Mouse (Mus musculus) neural tube, embryonic 14.5 days (tissue): ENCODE measurements around the gene Efhd1. TPM values are rescaled to one million over a fixed set of nuclear protein-coding genes. Genes with fewer than 3 reads are reported as not detected.

ENCODE experiments used
- ATAC-seq: fragments of 200-750 bp; cut with Nextera tagmentation; 2 replicates; pipeline ENCODE4 v1.8.0; 2017; ENCODE audit warnings: low read depth, mild to moderate bottlenecking, moderate TSS enrichment, moderate library complexity
- H3K27ac ChIP-seq: fragments of 300-500 bp; sonication (generic); 2 replicates; pipeline ENCODE4 v1.5.1; 2014; ENCODE audit warnings: low read depth, mild to moderate bottlenecking, control low read depth, low read length, moderate library complexity, mixed read lengths
- H3K27me3 ChIP-seq: fragments of 300-500 bp; sonication (generic); 2 replicates; pipeline ENCODE4 v1.6.1; 2014; ENCODE audit warnings: low read length; ENCODE audit not compliant: control insufficient read depth, insufficient read depth
- H3K36me3 ChIP-seq: fragments of 300-500 bp; sonication (generic); 2 replicates; pipeline ENCODE4 v1.6.1; 2014; ENCODE audit warnings: low read length, mixed read lengths; ENCODE audit not compliant: control insufficient read depth, insufficient read depth
- H3K4me1 ChIP-seq: fragments of 300-500 bp; sonication (generic); 2 replicates; pipeline ENCODE4 v1.6.1; 2014; ENCODE audit warnings: low read length; ENCODE audit not compliant: control insufficient read depth, insufficient read depth
- H3K4me2 ChIP-seq: fragments of 300-500 bp; sonication (generic); 2 replicates; pipeline ENCODE4 v1.6.1; 2014; ENCODE audit warnings: mild to moderate bottlenecking, low read depth, low read length, control low read depth
- H3K4me3 ChIP-seq: fragments of 300-500 bp; sonication (generic); 2 replicates; pipeline ENCODE4 v1.5.1; 2014; ENCODE audit warnings: low read depth, low read length, control low read depth, mixed read lengths
- H3K9ac ChIP-seq: fragments of 300-500 bp; sonication (generic); replicated peaks from 2 replicates; pipeline ENCODE4 v1.6.1; 2014; ENCODE audit warnings: low read depth, mild to moderate bottlenecking, control low read depth, low read length, mixed read lengths
- H3K9me3 ChIP-seq: fragments of 300-500 bp; sonication (generic); 2 replicates; pipeline ENCODE4 v1.6.1; 2016; ENCODE audit warnings: low read length; ENCODE audit not compliant: control insufficient read depth
- WGBS: fragments of 180-500 bp; shearing (Covaris S2); extraction: QIAGEN DNeasy Blood & Tissue Kit; methylation state at CpG from one replicate; pipeline ENCODE4 v1.1.7; 2014; 5-methylcytosine and 5-hydroxymethylcytosine counted together
- polyA plus RNA-seq: library from polyadenylated mRNA; unstranded; fragments of >200 nt; fragmentation: Nextera tagmentation; extraction: Ambion mirVana; gene quantifications from 2 replicates; pipeline ENCODE4 v1.2.1, GENCODE M21; 2014

The Efhd1 gene
- polyA plus RNA-seq = 1.2 and 1.9 TPM in 2 replicates

DNA sequence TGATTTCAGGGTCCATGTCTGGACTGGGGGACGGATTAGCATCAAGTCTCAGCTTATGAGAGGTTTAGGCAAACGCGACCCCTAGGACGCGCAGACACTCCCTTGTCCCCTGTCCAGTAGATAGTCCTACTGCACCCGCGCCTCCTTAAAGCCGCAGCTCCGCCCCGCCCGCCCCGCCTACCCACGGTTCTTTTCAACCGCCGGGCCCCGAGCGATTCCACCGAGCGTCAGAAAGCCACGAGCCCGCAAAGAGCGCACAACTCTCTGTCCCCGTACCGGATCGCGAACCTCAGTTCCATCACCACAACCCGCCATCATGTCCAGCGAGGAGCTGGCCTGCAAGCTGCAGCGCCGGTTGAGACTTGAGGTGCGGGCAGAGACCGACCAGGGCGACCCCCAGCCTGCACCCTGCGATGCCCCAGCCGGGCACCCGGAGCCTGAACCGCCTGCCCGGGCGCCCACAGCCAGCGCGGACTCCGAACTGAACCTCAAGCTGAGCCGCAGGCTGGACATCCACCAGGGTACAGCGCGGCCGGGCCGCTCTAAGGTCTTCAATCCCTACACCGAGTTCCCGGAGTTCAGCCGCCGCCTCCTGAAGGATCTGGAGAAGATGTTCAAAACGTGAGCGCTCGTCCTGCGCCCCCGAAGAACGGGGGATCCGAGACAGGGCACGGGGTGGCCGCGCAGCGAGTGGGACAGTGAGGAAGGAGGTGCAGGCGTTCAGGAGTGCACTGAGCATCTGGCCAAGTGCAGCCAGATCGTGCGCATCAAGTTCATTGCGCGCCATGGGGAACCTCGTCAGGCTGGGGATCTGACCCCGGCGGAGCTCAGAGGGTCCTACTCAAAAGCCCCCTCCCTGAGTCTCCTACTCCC lies at the start of gene Efhd1:
Gene Efhd1 (plus strand): TSS at position 230 of the 873 bp plus-strand sequence.
- Histone ChIP-seq H3K4me3 (peak within 1 kb of the TSS; percentile 41), H3K4me2 (peak within 1 kb of the TSS; percentile 98), H3K9me3 (no peaks in the 10 kb centered on the region), H3K27ac (no peak within 1 kb of the TSS), H3K9ac (peak within 1 kb of the TSS; percentile 54), H3K27me3 (peaks cover 23% of the 10 kb centered on the region), H3K4me1 (peaks cover 11% of the 10 kb centered on the region), H3K36me3 (no peaks in the 10 kb centered on the region)
- peak; percentile 51 for ATAC-seq
- WGBS = under 1% methylated on average over 70 of the region's 70 CpGs

- Histone ChIP-seq H3K4me2 (peak overlapping the region; percentile 77), H3K9me3 (no peaks in the 10 kb centered on the region), H3K4me1 (peaks cover 23% of the 10 kb centered on the region), H3K27ac (peak overlapping the region; percentile 98), H3K27me3 (no peaks in the 10 kb centered on the region), H3K36me3 (peaks cover 2% of the 10 kb centered on the region; the same call in 1 of the 2 replicates), H3K4me3 (peak overlapping the region; percentile 73), H3K9ac (peak overlapping the region; percentile 94)
- WGBS = 41% methylated on average over 4 of the region's 4 CpGs
- ATAC-seq = no peak
Observed at GRCm38 (mm10) chr1:87214748-87215147, 49.4 kb upstream of the Efhd1 start.

DNA sequence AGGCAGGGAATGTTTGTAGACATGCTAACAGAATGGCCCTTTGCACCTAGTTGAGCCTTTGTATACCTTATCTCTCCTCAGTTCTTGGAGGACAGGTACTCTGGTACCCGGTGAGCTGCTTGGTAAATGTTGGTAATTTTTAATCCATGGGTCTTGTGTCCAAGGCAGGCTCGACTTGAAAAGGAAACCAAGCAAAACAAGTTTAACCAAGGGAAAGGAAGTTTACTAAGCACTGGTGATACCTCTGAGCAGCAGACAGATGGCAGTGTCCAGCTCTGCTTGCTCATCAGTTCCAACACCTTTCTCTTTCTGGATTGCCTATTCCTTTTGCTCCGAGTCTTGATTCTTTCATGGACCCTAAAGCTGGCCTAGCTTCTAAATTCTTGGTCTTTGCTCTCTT lies 46.2 kb upstream of the Efhd1 start:
- Histone ChIP-seq H3K4me3 (no peak overlapping the region), H3K4me1 (peaks cover 22% of the 10 kb centered on the region), H3K27ac (no peak overlapping the region), H3K9ac (0 out of 2 replicates have a peak overlapping the region, but pooled peaks have one; percentile 7), H3K27me3 (no peaks in the 10 kb centered on the region), H3K9me3 (no peaks in the 10 kb centered on the region), H3K4me2 (no peak overlapping the region), H3K36me3 (peaks cover 30% of the 10 kb centered on the region)
- ATAC-seq = no peak
- 70% methylated on average over 3 of the region's 3 CpGs for WGBS

DNA sequence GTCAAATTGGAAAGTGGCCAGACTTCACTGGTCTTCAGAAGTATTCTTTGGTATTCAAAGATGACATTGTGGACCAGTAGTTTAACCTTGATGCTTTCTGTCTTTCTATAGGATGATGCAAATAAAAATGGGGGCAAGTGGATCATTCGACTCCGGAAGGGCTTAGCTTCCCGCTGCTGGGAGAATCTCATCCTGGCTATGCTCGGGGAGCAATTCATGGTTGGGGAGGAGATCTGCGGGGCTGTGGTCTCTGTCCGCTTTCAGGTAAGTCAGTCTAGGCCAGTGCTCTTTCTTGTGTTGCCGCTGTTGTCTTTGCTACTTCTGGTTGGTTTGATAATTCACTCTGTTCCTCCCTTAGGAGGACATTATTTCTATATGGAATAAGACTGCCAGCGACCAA lies 38.4 kb upstream of the Efhd1 start:
- Histone ChIP-seq H3K27ac (no peak overlapping the region), H3K27me3 (no peaks in the 10 kb centered on the region), H3K4me1 (no peaks in the 10 kb centered on the region), H3K9me3 (no peaks in the 10 kb centered on the region), H3K4me2 (no peak overlapping the region), H3K36me3 (peaks cover 71% of the 10 kb centered on the region), H3K4me3 (no peak overlapping the region), H3K9ac (no peak overlapping the region)
- 93% methylated on average over 8 of the region's 8 CpGs for WGBS
- ATAC-seq = no peak

DNA sequence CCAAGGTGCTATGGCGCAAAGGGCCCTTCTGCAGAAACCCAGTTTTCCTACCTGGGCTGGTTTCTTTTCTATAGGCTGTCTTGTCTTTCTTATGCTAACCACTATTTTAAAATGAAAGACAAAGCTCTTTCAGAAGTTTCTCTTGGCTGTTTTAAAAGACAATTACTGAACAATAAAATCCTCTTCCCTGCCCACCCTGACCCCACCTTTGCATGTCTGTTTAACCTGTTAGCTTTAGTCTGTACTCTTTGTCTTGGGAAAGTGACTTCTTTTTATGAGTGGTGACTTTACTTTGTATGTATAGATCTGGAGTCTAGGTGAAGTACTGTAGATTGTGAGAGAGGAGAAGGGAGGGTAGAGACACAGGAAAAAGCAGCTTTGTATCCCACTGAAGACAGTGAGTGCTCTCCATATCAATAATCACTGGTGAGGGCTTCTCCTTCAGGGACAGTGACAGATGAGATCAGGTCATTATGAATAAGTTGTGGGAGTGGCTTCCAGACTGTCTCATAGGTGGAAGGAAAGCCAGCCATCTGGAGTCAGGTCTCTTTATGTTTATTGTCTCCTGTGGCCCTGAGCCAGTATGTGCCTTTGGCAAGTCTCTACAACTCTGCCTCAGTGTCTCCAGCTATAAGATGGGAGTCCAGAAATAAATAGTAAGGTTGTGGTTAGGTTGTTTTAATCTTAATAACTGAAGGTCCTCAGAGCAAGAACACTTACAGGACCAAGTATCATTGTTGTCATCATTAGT lies 37.6 kb upstream of the Efhd1 start:
- WGBS = 100% methylated on average over 1 of the region's 1 CpGs
- H3K36me3 ChIP-seq = peaks cover 64% of the 10 kb centered on the region

DNA sequence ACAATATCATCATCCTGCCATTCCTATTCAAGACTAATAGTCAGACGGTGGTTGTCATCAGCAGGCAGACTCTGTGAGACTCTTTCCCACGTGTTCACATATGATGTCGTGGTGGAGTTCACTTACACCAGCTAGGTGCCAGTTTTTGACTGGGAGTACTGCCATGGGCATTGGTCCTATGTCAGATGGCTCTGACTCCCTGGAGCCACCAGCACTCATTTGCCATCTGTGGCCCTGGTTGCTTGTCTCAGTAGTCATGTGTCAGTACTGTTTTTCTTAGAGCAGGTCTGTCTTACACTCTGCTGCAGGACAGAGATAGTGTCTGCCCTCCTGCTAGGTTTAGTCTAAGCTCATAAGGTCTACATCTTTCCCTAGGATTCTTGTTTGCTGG lies 37.0 kb upstream of the Efhd1 start:
- no peaks in the 10 kb centered on the region for H3K9me3 ChIP-seq
- no peak for ATAC-seq
- H3K4me3 ChIP-seq = no peak overlapping the region
- H3K27ac ChIP-seq = no peak overlapping the region
- no peak overlapping the region for H3K4me2 ChIP-seq
- no peak overlapping the region for H3K9ac ChIP-seq
- 83% methylated on average over 3 of the region's 3 CpGs for WGBS
- H3K4me1 ChIP-seq = no peaks in the 10 kb centered on the region
- H3K27me3 ChIP-seq = no peaks in the 10 kb centered on the region
- peaks cover 64% of the 10 kb centered on the region for H3K36me3 ChIP-seq

More for the DNA sequence above, 37.6 kb upstream of the Efhd1 start:
- no peaks in the 10 kb centered on the region for H3K9me3 ChIP-seq
- ATAC-seq = no peak
- no peak overlapping the region for H3K4me3 ChIP-seq
- H3K27ac ChIP-seq = no peak overlapping the region
- H3K9ac ChIP-seq = no peak overlapping the region
- H3K4me2 ChIP-seq = no peak overlapping the region
- no peaks in the 10 kb centered on the region for H3K4me1 ChIP-seq
- no peaks in the 10 kb centered on the region for H3K27me3 ChIP-seq

DNA sequence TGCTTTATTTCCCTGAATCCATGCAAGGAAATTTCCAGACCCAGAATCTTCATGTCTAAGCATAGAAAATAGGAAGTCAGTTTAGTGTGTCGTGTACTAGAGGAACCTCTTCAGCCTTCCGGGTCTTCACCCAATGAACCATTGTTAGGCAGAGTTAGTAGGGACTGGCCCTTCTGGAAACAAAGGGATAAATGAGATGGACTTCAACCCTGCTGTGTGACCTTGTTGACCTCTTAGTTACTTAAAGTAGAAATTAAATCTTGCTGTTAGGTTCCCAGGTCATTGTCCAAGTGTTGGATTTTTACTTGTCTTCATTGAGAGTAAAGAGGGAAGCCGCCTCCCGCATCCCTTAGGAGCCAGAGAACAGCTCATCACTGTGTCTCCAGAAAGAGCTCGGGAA lies 33.6 kb upstream of the Efhd1 start:
- H3K9me3 ChIP-seq = no peaks in the 10 kb centered on the region
- no peaks in the 10 kb centered on the region for H3K27me3 ChIP-seq
- no peaks in the 10 kb centered on the region for H3K4me1 ChIP-seq
- ATAC-seq = no peak
- no peak overlapping the region for H3K4me3 ChIP-seq
- peaks cover 64% of the 10 kb centered on the region for H3K36me3 ChIP-seq
- no peak overlapping the region for H3K9ac ChIP-seq
- H3K4me2 ChIP-seq = no peak overlapping the region
- 70% methylated on average over 5 of the region's 5 CpGs for WGBS
- H3K27ac ChIP-seq = no peak overlapping the region

- Histone ChIP-seq H3K4me2 (no peak overlapping the region), H3K9me3 (no peaks in the 10 kb centered on the region), H3K4me3 (no peak overlapping the region), H3K27me3 (no peaks in the 10 kb centered on the region), H3K9ac (no peak overlapping the region), H3K27ac (no peak overlapping the region), H3K36me3 (peaks cover 57% of the 10 kb centered on the region), H3K4me1 (no peaks in the 10 kb centered on the region)
- ATAC-seq = no peak
- 87% methylated on average over 7 of the region's 7 CpGs for WGBS
Observed at GRCm38 (mm10) chr1:87232197-87232596, 32.0 kb upstream of the Efhd1 start.

DNA sequence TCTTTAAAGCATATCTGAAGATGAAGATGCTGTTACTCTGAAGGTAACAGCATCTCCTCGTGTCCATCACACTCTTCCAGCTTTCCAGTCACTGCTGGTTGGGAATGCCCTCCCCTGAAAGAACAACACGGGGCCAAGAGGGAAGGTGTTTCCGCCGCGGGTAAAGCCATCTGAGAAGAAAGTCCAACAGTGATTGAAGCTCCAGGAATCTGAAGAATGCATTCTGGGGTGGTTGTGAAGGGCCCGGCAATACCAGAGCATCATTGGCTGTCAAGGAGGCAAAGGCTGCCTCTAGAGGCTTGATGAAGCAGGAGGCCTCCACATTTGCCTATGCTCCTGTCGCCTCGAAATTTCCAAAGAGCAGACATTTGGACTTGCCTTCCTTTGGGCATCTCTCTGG lies 25.1 kb upstream of the Efhd1 start:
- Histone ChIP-seq H3K4me3 (no peak overlapping the region), H3K9me3 (no peaks in the 10 kb centered on the region), H3K27ac (no peak overlapping the region), H3K4me2 (no peak overlapping the region), H3K4me1 (no peaks in the 10 kb centered on the region), H3K27me3 (no peaks in the 10 kb centered on the region), H3K36me3 (peaks cover 28% of the 10 kb centered on the region; the same call in 1 of the 2 replicates), H3K9ac (no peak overlapping the region)
- no peak for ATAC-seq
- WGBS = 86% methylated on average over 8 of the region's 8 CpGs
